Mouse (Mus musculus) MEL (cell line): Measurements from ENCODE around the gene Tom1l2. TPM values are rescaled to one million over a fixed set of nuclear protein-coding genes. Genes with fewer than 3 reads are reported as not detected.

Experiments
- DNase-seq: peaks from one replicate; pipeline ENCODE4 v3.0.0; 2011; ENCODE audit warnings: low read depth, low spot score
- H3K27ac ChIP-seq: 2 replicates; pipeline ENCODE4 v1.5.1; 2012; ENCODE audit warnings: low read depth, mild to moderate bottlenecking, control low read depth, low read length, moderate library complexity; ENCODE audit not compliant: control insufficient read depth
- H3K27me3 ChIP-seq, 2 experiments: fragments of 150-350 bp in 1 of 2; sonication (generic) in 1 of 2; 2 replicates each; pipeline ENCODE4 v1.6.1; 2012; ENCODE audit warnings: low read length in 2 of 2, mild to moderate bottlenecking in 2 of 2, improper control_type of control experiment in 1 of 2, moderate library complexity in 1 of 2; ENCODE audit not compliant: insufficient read depth in 2 of 2, control insufficient read depth in 1 of 2
- H3K36me3 ChIP-seq, 2 experiments: 2 replicates each; pipeline ENCODE4 v1.6.1; 2012 to 2014; ENCODE audit warnings: low read length in 2 of 2, improper control_type of control experiment in 1 of 2, inconsistent platforms in 1 of 2, mild to moderate bottlenecking in 1 of 2; ENCODE audit not compliant: insufficient read depth in 2 of 2, control insufficient read depth in 1 of 2
- H3K4me1 ChIP-seq, 2 experiments: fragments of 150-350 bp in 1 of 2; sonication (generic) in 1 of 2; 2 replicates each; pipeline ENCODE4 v1.6.1; 2012; ENCODE audit warnings: low read length in 2 of 2, improper control_type of control experiment in 1 of 2, mild to moderate bottlenecking in 1 of 2; ENCODE audit not compliant: insufficient read depth in 2 of 2, control insufficient read depth in 1 of 2
- H3K4me3 ChIP-seq, 2 experiments: fragments of 150-350 bp in 1 of 2; sonication (generic) in 1 of 2; 2 replicates each; pipeline ENCODE4 v1.5.1; 2012; ENCODE audit warnings: low read depth in 2 of 2, low read length in 2 of 2, mild to moderate bottlenecking in 2 of 2, moderate library complexity in 2 of 2, control low read depth in 1 of 2, improper control_type of control experiment in 1 of 2; ENCODE audit not compliant: control insufficient read depth in 1 of 2, insufficient read depth in 1 of 2
- H3K79me2 ChIP-seq: 2 replicates; pipeline ENCODE4 v1.6.1; 2012; ENCODE audit warnings: mild to moderate bottlenecking, low read length, moderate library complexity; ENCODE audit not compliant: control insufficient read depth, poor library complexity, insufficient read depth
- H3K9ac ChIP-seq: 2 replicates; pipeline ENCODE4 v1.6.1; 2012; ENCODE audit warnings: low read depth, mild to moderate bottlenecking, control low read depth, low read length, moderate library complexity; ENCODE audit not compliant: control insufficient read depth, poor library complexity, severe bottlenecking
- H3K9me3 ChIP-seq: fragments of 150-350 bp; sonication (generic); replicated peaks from 2 replicates; pipeline ENCODE4 v1.6.1; 2012; ENCODE audit warnings: mild to moderate bottlenecking, low read length, improper control_type of control experiment, moderate library complexity; ENCODE audit not compliant: insufficient read depth
- BHLHE40 ChIP-seq: IDR thresholded peaks from 2 replicates; pipeline ENCODE4 v1.6.1; 2012; ENCODE audit warnings: low read depth, mild to moderate bottlenecking, inconsistent platforms, low read length, improper control_type of control experiment, borderline replicate concordance
- CHD1 ChIP-seq: IDR thresholded peaks from 2 replicates; pipeline ENCODE4 v1.6.1; 2012; ENCODE audit warnings: low read depth, mild to moderate bottlenecking, inconsistent platforms, low read length, improper control_type of control experiment
- JUND ChIP-seq: IDR thresholded peaks from 2 replicates; pipeline ENCODE4 v1.6.1; 2011; ENCODE audit warnings: low read depth, mild to moderate bottlenecking, improper control_type of control experiment, low read length
- KAT2A ChIP-seq: conservative IDR thresholded peaks from 2 replicates; pipeline ENCODE4 v1.6.1; 2012; ENCODE audit warnings: low read depth, low read length, improper control_type of control experiment, inconsistent platforms
- MAFK ChIP-seq: IDR thresholded peaks from 2 replicates; pipeline ENCODE4 v1.6.1; 2011; ENCODE audit warnings: low read depth, mild to moderate bottlenecking, low read length, improper control_type of control experiment, borderline replicate concordance
- MEF2A ChIP-seq: IDR thresholded peaks from 2 replicates; pipeline ENCODE4 v1.6.1; 2014; ENCODE audit warnings: low read depth, mild to moderate bottlenecking, inconsistent platforms, low read length, improper control_type of control experiment; ENCODE audit not compliant: poor library complexity, insufficient replicate concordance, severe bottlenecking; ENCODE audit errors: extremely low read depth
- RCOR1 ChIP-seq: IDR thresholded peaks from 2 replicates; pipeline ENCODE4 v1.6.1; 2012; ENCODE audit warnings: low read depth, mild to moderate bottlenecking, inconsistent platforms, low read length, improper control_type of control experiment
- SMC3 ChIP-seq: IDR thresholded peaks from 2 replicates; pipeline ENCODE4 v1.6.1; 2011; ENCODE audit warnings: low read depth, low read length, improper control_type of control experiment
- TAL1 ChIP-seq: IDR thresholded peaks from 2 replicates; pipeline ENCODE4 v1.6.1; 2012; ENCODE audit warnings: mild to moderate bottlenecking, inconsistent platforms, low read length, moderate library complexity, mixed read lengths
- TCF12 ChIP-seq: IDR thresholded peaks from 2 replicates; pipeline ENCODE4 v1.6.1; 2014; ENCODE audit warnings: low read depth, mild to moderate bottlenecking, inconsistent platforms, low read length, improper control_type of control experiment, moderate library complexity
- UBTF ChIP-seq: IDR thresholded peaks from 2 replicates; pipeline ENCODE4 v1.6.1; 2012; ENCODE audit warnings: low read depth, mild to moderate bottlenecking, inconsistent platforms, low read length, improper control_type of control experiment, moderate library complexity, borderline replicate concordance; ENCODE audit not compliant: insufficient read depth
- ZC3H11A ChIP-seq: IDR thresholded peaks from 2 replicates; pipeline ENCODE4 v1.6.1; 2012; ENCODE audit warnings: low read depth, mild to moderate bottlenecking, inconsistent platforms, low read length, improper control_type of control experiment
- polyA plus RNA-seq, 2 experiments: library from polyadenylated mRNA; stranded (reverse) in 1 of 2; unstranded in 1 of 2; fragments of >175 nt in 1 of 2; fragments of >200 nt in 1 of 2; gene quantifications; 2 replicates each; pipeline versions ENCODE4 v1.2.1 to v1.2.4; 2012; ENCODE audit warnings: low replicate concordance in 2 of 2, low read depth in 1 of 2; ENCODE audit not compliant: insufficient read length in 2 of 2, insufficient read depth in 1 of 2, missing spikeins in 1 of 2
- total RNA-seq: library from RNA; depleted of rRNA; stranded (reverse); fragments of 300-350 nt; gene quantifications from 2 replicates; pipeline ENCODE4 v1.2.3, GENCODE M21; 2012

The Tom1l2 gene
- total and polyA plus RNA-seq, 3 experiments = 6.8 to 12.2 TPM; not detected in 1

DNA sequence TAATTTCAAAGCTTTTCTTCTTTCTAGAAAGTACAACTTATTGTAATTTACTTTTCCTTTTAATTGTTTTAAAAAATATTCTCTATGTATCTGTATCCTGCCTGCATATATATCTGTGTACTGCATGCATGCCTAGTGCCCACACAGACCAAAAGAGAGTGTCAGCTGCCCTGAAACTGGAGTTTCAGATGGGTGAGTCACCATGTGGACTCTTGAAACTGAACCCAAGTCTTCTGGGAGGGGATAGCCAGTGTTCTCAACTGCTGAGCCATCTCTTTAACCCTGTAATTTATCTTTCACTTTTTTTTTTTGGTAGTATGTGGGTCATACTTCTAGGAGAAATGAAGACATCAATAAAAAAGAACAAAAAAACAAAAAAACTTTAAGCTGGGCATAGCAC, 29.0 kb downstream of the Tom1l2 start:
- no peaks in the 10 kb centered on the region for H3K9me3 ChIP-seq
- DNase-seq = no peak
- no peaks in the 10 kb centered on the region for H3K27me3 ChIP-seq

DNA sequence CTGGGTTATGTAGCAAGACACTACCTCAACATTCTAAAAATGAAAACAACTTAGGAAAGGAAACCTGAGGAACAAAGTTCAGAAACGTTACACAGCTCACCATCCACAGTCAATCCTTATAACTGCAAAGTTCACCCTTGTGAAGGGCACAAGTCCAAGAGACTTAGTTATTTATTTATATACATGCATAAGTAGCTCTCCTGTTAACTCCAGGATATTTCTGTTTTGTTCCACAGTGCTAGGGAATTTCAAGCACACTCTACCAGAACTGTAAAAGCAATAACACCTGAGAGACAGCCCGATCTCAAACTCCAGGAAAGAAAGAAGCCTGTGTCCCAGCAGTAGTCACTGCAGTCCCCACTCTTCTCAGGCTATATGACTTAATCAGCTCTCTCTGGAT, 31.3 kb downstream of the Tom1l2 start:
- Histone ChIP-seq H3K27me3 (no peaks in the 10 kb centered on the region), H3K4me3 (no peak overlapping the region), H3K4me1 (peaks cover 5% of the 10 kb centered on the region in 2 experiments), H3K27ac (no peak overlapping the region), H3K79me2 (no peaks in the 10 kb centered on the region), H3K36me3 (peaks cover 0 to 4% of the 10 kb centered on the region in 2 experiments; a peak in 1 of 4 replicates), H3K9me3 (no peaks in the 10 kb centered on the region), H3K9ac (no peak overlapping the region)
- no peak for TF ChIP-seq TCF12
- no peak for DNase-seq

More for the DNA sequence above, 29.0 kb downstream of the Tom1l2 start:
- Histone ChIP-seq H3K4me3 (no peak overlapping the region), H3K9ac (no peak overlapping the region), H3K27ac (no peak overlapping the region), H3K79me2 (no peaks in the 10 kb centered on the region), H3K4me1 (peaks cover 2 to 3% of the 10 kb centered on the region in 2 experiments; a peak in 3 of 4 replicates), H3K36me3 (peaks cover 0 to under 1% of the 10 kb centered on the region in 2 experiments; a peak in 1 of 4 replicates)
- no peak for TF ChIP-seq MEF2A
- no peak for TF ChIP-seq ZC3H11A
- no peak for TF ChIP-seq SMC3
- no peak for TF ChIP-seq MAFK
- TF ChIP-seq JUND = no peak
- TF ChIP-seq CHD1 = no peak
- no peak for TF ChIP-seq TAL1
- no peak for TF ChIP-seq KAT2A

DNA sequence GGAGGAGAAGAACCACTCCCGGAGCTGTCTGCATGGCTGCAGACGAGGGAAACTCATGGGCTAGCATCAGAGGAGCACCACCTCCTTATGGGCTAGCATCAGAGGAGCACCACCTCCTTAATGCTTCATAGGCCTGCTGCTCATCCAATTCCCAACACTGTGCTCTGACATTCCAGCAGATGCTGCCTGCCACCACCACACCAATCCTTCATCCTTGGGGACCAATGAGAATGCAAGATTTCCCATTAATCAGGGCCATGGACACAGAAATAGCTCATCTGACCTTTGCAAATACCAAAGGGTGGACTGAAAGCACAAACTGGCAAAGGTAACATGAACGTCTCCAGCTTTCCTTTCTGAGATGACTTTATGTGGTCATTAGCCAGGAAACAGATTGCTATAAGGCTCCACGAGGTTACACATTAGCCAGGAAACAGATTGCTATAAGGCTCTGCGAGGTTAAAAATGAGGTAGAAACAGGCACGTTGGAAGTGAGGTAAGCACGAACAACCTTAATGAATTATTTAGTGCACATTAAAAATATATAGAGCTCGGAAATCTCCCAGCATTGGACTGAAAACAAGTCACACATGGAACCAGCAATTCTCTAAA, 32.2 kb downstream of the Tom1l2 start:
- Histone ChIP-seq H3K4me3 (no peak overlapping the region), H3K36me3 (peaks cover 0 to 4% of the 10 kb centered on the region in 2 experiments; a peak in 1 of 4 replicates), H3K79me2 (no peaks in the 10 kb centered on the region), H3K27me3 (no peaks in the 10 kb centered on the region), H3K4me1 (peaks cover 5% of the 10 kb centered on the region in 2 experiments), H3K27ac (no peak overlapping the region), H3K9me3 (no peaks in the 10 kb centered on the region), H3K9ac (no peak overlapping the region)
- TF ChIP-seq CHD1 (no peak), UBTF (no peak), BHLHE40 (no peak), RCOR1 (no peak)
- DNase-seq = no peak
